Mouse (Mus musculus) natural killer cell, adult 2 months (primary cell): ENCODE data around the gene Cradd.

Experiments used
- DNase-seq, 2 experiments: peaks; one replicate each; pipeline ENCODE4 v3.0.0; 2022; ENCODE audit warnings: low spot score in 2 of 2

Cradd gene

GRCm38 (mm10) chr10:95323393-95324277, at the start of gene Cradd:
Cradd (minus strand) TSS chr10:95324133.
- peak; percentile 82 to 86 for DNase-seq

GRCm38 (mm10) chr10:95373340-95373739, 49.4 kb upstream of the Cradd start:
- no peak for DNase-seq

- peak in 1 of 2 experiments; percentile 61 for DNase-seq
These were observed 48.0 kb upstream of the Cradd start for GRCm38 (mm10) chr10:95371942-95372341.

GRCm38 (mm10) chr10:95369190-95369589, 45.3 kb upstream of the Cradd start:
- DNase-seq = no peak

GRCm38 (mm10) chr10:95368151-95368550, 44.2 kb upstream of the Cradd start:
- DNase-seq = no peak

GRCm38 (mm10) chr10:95367661-95368089, 43.7 kb upstream of the Cradd start:
- DNase-seq = peak in 1 of 2 experiments; percentile 19

- no peak for DNase-seq
These were observed 43.3 kb upstream of the Cradd start for GRCm38 (mm10) chr10:95367241-95367640.

- DNase-seq = no peak
These were observed 38.4 kb upstream of the Cradd start for GRCm38 (mm10) chr10:95362326-95362725.

GRCm38 (mm10) chr10:95361260-95361841, 37.4 kb upstream of the Cradd start:
- no peak for DNase-seq

GRCm38 (mm10) chr10:95360048-95360447, 36.1 kb upstream of the Cradd start:
- no peak for DNase-seq

GRCm38 (mm10) chr10:95357721-95358120, 33.8 kb upstream of the Cradd start:
- peak in 1 of 2 experiments; percentile 22 for DNase-seq

GRCm38 (mm10) chr10:95356711-95357110, 32.8 kb upstream of the Cradd start:
- DNase-seq = no peak

GRCm38 (mm10) chr10:95355678-95356268, 31.8 kb upstream of the Cradd start:
- no peak for DNase-seq

GRCm38 (mm10) chr10:95354673-95355072, 30.7 kb upstream of the Cradd start:
- DNase-seq = no peak

GRCm38 (mm10) chr10:95354047-95354446, 30.1 kb upstream of the Cradd start:
- no peak for DNase-seq

GRCm38 (mm10) chr10:95348457-95348856, 24.5 kb upstream of the Cradd start:
- no peak for DNase-seq

GRCm38 (mm10) chr10:95347776-95348175, 23.8 kb upstream of the Cradd start:
- DNase-seq = no peak

- no peak for DNase-seq
These were observed 19.1 kb upstream of the Cradd start for GRCm38 (mm10) chr10:95342833-95343590.

- DNase-seq = no peak
These were observed 16.7 kb upstream of the Cradd start for GRCm38 (mm10) chr10:95340676-95341075.

- DNase-seq = no peak
These were observed 13.7 kb upstream of the Cradd start for GRCm38 (mm10) chr10:95337589-95337988.

- DNase-seq = no peak
These were observed 13.0 kb upstream of the Cradd start for GRCm38 (mm10) chr10:95336781-95337544.
